Mouse (Mus musculus) embryonic fibroblast, embryonic 13.5 days (primary cell): Measurements from ENCODE around the gene Rad9a.

Source experiments
- CTCF ChIP-seq: IDR thresholded peaks from 2 replicates; pipeline ENCODE4 v1.5.1; 2011; ENCODE audit warnings: mild to moderate bottlenecking, control low read depth, low read length, moderate library complexity, borderline replicate concordance; ENCODE audit not compliant: insufficient read depth
- POLR2A ChIP-seq: IDR thresholded peaks from 2 replicates; pipeline ENCODE4 v1.6.1; 2011; ENCODE audit warnings: low read depth, mild to moderate bottlenecking, control low read depth, low read length, moderate library complexity

GRCm38 (mm10) chr19:4228891-4229290 lies 27.4 kb upstream of the Rad9a start:
- no peak for TF ChIP-seq CTCF
- no peak for TF ChIP-seq POLR2A
